Mouse (Mus musculus) B cell, adult 62 days (primary cell): Measurements from ENCODE around the gene Nr5a1. TPM values are rescaled to one million over a fixed set of nuclear protein-coding genes. Genes with fewer than 3 reads are reported as not detected.

Source experiments
- total RNA-seq: library from RNA; stranded (reverse); gene quantifications from 4 replicates; pipeline ENCODE4 v1.2.4, GENCODE M21; 2023

The Nr5a1 gene
- not detected in 4 replicates for total RNA-seq

GRCm38 (mm10) chr2:38714324-38714723 is at the start of gene Nr5a1:
Gene Nr5a1 (minus strand): TSS chr2:38714542.

GRCm38 (mm10) chr2:38643625-38644427 is 70.5 kb downstream of the Nr5a1 start, which contains the start of gene Psmb7:
Gene Psmb7 (minus strand): TSS chr2:38644087.

Other genes starting within 250 kb of the Nr5a1 start
- 11.6 to 17.3 TPM (median 13.3 TPM) in 4 replicates for gene Nek6, start 202.9 kb downstream of the Nr5a1 start, total RNA-seq
- 98.0 to 111 TPM (median 103 TPM) in 4 replicates for gene Psmb7, start 70.5 kb downstream of the Nr5a1 start, total RNA-seq
- gene Nr6a1, start 213.1 kb upstream of the Nr5a1 start, total RNA-seq = 2.0 to 3.9 TPM (median 2.1 TPM) in 4 replicates
- gene Olfml2a, start 217.4 kb upstream of the Nr5a1 start, total RNA-seq = not detected in 4 replicates